Mouse (Mus musculus): ENCODE results near the gene Gja1. TPM values are rescaled to one million over a fixed set of nuclear protein-coding genes. Genes with fewer than 3 reads are reported as not detected.

The Gja1 gene
- 136 and 141 TPM in 2 replicates for polyA plus RNA-seq (2015; fragmentation: Nextera tagmentation; extraction: Ambion mirVana)

DNA sequence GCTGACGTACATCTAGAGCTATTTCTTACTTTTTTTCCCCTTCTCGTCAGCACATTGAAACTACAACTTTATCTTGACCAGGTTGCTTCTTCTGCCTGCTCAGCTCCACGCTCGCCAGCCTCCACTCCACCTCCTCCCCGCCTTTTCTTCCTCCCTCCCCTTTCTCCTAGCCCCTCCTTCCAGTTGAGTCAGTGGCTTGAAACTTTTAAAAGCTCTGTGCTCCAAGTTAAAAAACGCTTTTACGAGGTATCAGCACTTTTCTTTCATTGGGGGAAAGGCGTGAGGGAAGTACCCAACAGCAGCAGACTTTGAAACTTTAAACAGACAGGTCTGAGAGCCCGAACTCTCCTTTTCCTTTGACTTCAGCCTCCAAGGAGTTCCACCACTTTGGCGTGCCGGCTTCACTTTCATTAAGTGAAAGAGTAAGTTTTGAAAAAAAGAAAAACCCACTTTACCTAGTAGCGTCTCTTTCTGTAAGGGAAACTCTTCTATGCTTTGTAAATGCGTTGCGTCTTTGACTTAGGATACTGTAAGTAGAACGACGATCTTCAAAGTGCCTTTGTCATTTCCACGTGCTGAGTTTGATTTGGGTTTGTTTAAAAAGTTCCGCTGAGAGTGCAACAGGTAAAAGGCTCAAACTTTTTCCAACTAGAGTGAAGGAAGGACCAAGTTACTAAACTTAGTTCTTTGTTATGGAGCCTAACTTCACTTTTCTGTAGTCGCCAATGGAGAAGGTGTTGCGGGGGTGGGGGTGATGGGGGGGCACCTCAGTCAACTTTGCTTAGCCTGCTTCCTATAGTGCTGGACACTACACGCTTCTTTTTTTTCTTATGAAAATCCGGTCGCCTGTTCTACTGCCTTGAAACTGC is at the start of gene Gja1:
TSS of gene Gja1 (plus strand) at position 234 of the 869 bp plus-strand sequence.
- Histone ChIP-seq H3K9ac (ENCODE audit: low read length) (peak within 1 kb of the TSS; percentile 79), H3K36me3 (ENCODE audit: control insufficient read depth, insufficient read depth, low read length) (no peaks in the 10 kb centered on the region), H3K4me2 (replicated peaks; ENCODE audit: low read depth) (peak within 1 kb of the TSS; percentile 83), H3K4me1 (replicated peaks; ENCODE audit: control insufficient read depth, insufficient read depth) (no peaks in the 10 kb centered on the region), H3K27me3 (ENCODE audit: control insufficient read depth, insufficient read depth, low read length) (no peaks in the 10 kb centered on the region), H3K27ac (replicated peaks) (peak within 1 kb of the TSS; percentile 89), H3K4me3 (ENCODE audit: low read depth, low read length) (peak within 1 kb of the TSS; percentile 64), H3K9me3 (ENCODE audit: control insufficient read depth, low read length) (no peaks in the 10 kb centered on the region)
- under 1% methylated on average over 23 of the region's 23 CpGs for WGBS
- no peak for TF ChIP-seq CTCF (IDR thresholded peaks at IDR 0.05; ENCODE audit: low read depth)
- TF ChIP-seq EP300 (optimal IDR thresholded peaks at IDR 0.05) = no peak
- DNase-seq (ENCODE audit: low spot score) = peak; percentile 64
- peak; percentile 74 for ATAC-seq (ENCODE audit: low FRiP score, low TSS enrichment)

DNA sequence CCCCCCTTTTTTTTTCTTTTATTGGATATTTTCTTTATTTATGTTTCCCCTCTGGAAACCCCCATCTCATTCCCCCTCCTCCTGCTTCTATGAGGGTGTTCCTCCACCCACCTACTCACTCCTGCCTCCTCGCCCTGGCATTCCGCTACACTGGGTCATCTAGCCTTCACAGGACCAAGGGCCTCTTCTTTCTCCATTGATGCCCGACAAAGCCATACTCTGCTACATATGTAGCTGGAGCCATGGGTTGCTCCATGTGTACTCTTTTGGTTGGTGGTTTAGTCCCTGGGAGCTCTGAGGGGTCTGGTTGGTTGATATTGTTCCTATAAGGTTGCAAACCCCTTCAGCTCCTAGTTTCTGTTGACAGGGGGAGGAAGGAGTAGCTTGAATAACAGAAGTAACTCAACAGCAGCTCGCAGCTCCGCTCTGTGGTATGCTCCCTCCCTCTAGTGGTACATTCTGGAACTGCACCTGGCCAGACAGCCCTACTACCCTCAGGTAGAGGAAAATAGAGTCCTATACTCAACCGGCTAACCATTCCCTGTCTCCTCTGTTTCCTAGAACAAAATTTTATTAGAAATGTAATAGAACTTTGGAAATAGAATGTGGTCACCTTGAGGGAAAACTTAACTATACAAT is 38.2 kb upstream of the Gja1 start:
- Histone ChIP-seq H3K9ac (ENCODE audit: low read length) (no peak overlapping the region), H3K27ac (replicated peaks) (no peak overlapping the region), H3K4me1 (replicated peaks; ENCODE audit: control insufficient read depth, insufficient read depth) (no peaks in the 10 kb centered on the region), H3K9me3 (ENCODE audit: control insufficient read depth, low read length) (no peaks in the 10 kb centered on the region), H3K36me3 (ENCODE audit: control insufficient read depth, insufficient read depth, low read length) (no peaks in the 10 kb centered on the region), H3K4me2 (replicated peaks; ENCODE audit: low read depth) (no peak overlapping the region), H3K27me3 (ENCODE audit: control insufficient read depth, insufficient read depth, low read length) (no peaks in the 10 kb centered on the region), H3K4me3 (ENCODE audit: low read depth, low read length) (no peak overlapping the region)
- TF ChIP-seq CTCF (IDR thresholded peaks at IDR 0.05; ENCODE audit: low read depth) = peak; percentile 97
- TF ChIP-seq EP300 (optimal IDR thresholded peaks at IDR 0.05) = no peak
- WGBS = 46% methylated on average over 6 of the region's 6 CpGs
- ATAC-seq (ENCODE audit: low FRiP score, low TSS enrichment) = peak; percentile 81; the same call in 1 of the 2 replicates
- peak; percentile 81 for DNase-seq (ENCODE audit: low spot score)

DNA sequence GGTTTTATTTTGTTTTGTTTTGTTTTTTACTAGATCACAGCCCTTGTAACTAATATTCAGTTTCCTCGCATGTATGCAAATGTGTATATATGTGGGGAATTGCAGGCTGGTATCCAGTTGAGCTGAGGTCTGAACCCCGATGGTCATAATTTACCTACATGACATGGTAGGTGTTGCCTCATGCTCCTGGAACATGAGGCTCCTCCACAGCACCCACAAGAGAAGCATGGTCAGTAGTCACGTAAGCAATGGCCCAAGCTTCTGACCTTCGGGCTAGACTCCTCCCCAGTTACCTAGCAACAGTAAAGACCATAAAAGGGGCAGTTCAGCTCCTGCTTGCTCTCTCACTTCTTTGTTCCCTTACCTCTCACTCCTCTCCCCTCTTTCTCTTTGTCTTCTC is 16.7 kb upstream of the Gja1 start:
- 73% methylated on average over 4 of the region's 4 CpGs for WGBS
- H3K9me3 ChIP-seq (ENCODE audit: control insufficient read depth, low read length) = no peaks in the 10 kb centered on the region

DNA sequence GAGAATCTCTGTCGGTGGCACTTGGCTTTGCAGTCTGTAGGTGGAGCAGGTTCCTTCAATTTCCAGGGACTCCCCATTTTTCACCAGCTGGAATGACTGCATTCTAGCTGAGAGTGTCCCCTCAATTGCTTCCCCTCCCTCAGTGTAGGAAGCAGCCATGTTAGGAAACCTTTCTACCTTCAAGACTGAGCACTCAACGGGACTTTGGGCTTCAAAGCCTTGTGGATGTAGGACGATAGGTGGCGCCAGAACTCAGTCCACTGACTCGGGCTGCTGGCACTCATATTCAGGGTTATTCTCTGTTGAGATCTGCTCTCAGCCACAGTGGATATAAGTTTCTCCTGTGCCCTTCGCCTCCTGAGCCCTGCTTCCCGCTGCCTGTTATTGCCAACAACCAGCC is 8.1 kb upstream of the Gja1 start:
- peak; percentile 87 for TF ChIP-seq CTCF (IDR thresholded peaks at IDR 0.05; ENCODE audit: low read depth)
- no peak for TF ChIP-seq EP300 (optimal IDR thresholded peaks at IDR 0.05)
- no peaks in the 10 kb centered on the region for H3K36me3 ChIP-seq (ENCODE audit: control insufficient read depth, insufficient read depth, low read length)
- WGBS = 19% methylated on average over 7 of the region's 7 CpGs
- ATAC-seq (ENCODE audit: low FRiP score, low TSS enrichment) (no peak), DNase-seq (ENCODE audit: low spot score) (peak; percentile 77)
- H3K27me3 ChIP-seq (ENCODE audit: control insufficient read depth, insufficient read depth, low read length) = no peaks in the 10 kb centered on the region
- no peaks in the 10 kb centered on the region for H3K4me1 ChIP-seq (replicated peaks; ENCODE audit: control insufficient read depth, insufficient read depth)
- H3K4me3 ChIP-seq (ENCODE audit: low read depth, low read length) = no peak overlapping the region
- no peak overlapping the region for H3K9ac ChIP-seq (ENCODE audit: low read length)
- H3K27ac ChIP-seq (replicated peaks) = no peak overlapping the region
- H3K4me2 ChIP-seq (replicated peaks; ENCODE audit: low read depth) = no peak overlapping the region
- H3K9me3 ChIP-seq (ENCODE audit: control insufficient read depth, low read length) = no peaks in the 10 kb centered on the region

More for the DNA sequence above, 16.7 kb upstream of the Gja1 start:
- H3K9ac ChIP-seq (ENCODE audit: low read length) = no peak overlapping the region
- TF ChIP-seq CTCF (IDR thresholded peaks at IDR 0.05; ENCODE audit: low read depth) (no peak), EP300 (optimal IDR thresholded peaks at IDR 0.05) (no peak)
- H3K27me3 ChIP-seq (ENCODE audit: control insufficient read depth, insufficient read depth, low read length) = no peaks in the 10 kb centered on the region; the same call in 1 of the 2 replicates
- DNase-seq (ENCODE audit: low spot score) = no peak
- ATAC-seq (ENCODE audit: low FRiP score, low TSS enrichment) = no peak
- no peak overlapping the region for H3K4me2 ChIP-seq (replicated peaks; ENCODE audit: low read depth)
- H3K27ac ChIP-seq (replicated peaks) = no peak overlapping the region
- no peaks in the 10 kb centered on the region for H3K4me1 ChIP-seq (replicated peaks; ENCODE audit: control insufficient read depth, insufficient read depth)
- H3K36me3 ChIP-seq (ENCODE audit: control insufficient read depth, insufficient read depth, low read length) = no peaks in the 10 kb centered on the region
- H3K4me3 ChIP-seq (ENCODE audit: low read depth, low read length) = no peak overlapping the region

DNA sequence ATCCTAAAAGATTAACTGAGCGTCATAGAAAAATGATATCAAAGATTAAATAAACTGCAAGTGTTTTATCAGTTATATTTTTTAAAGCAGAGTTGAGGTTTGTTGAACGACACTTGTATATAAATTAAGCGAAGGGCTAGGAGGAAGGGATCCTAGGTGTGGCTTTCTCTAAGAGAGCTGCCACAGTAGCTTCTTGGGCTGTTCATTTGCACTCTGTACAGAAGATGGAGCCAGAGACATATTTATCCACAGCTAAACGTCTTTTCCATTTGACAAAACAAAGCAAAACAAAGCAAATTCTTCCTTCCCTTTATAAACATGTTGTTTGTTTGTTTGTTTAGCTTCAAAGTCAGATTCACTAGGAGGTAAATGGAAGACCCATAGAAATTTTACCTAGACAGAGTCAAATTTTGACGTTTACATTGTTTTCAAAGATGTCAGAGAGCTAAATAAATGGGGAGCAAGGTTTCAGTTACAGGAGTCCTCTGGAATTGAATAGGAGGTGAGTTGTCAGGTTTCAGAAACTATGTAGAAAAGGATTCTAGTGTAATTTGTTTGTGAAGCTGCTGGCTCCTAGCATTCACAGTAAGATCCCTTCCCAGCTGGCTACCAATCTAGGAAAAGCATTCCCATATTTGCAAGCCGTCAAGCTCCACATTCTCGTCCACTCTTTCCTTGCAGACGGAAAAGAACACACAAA is 4.0 kb upstream of the Gja1 start:
- no peak overlapping the region for H3K4me2 ChIP-seq (replicated peaks; ENCODE audit: low read depth)
- WGBS = 17% methylated on average over 8 of the region's 8 CpGs

More for the DNA sequence above, 4.0 kb upstream of the Gja1 start:
- TF ChIP-seq CTCF (IDR thresholded peaks at IDR 0.05; ENCODE audit: low read depth) = peak; percentile 86
- TF ChIP-seq EP300 (optimal IDR thresholded peaks at IDR 0.05) = no peak
- ATAC-seq (ENCODE audit: low FRiP score, low TSS enrichment) (no peak), DNase-seq (ENCODE audit: low spot score) (no peak)
- no peaks in the 10 kb centered on the region for H3K27me3 ChIP-seq (ENCODE audit: control insufficient read depth, insufficient read depth, low read length)
- no peak overlapping the region for H3K27ac ChIP-seq (replicated peaks)
- H3K9me3 ChIP-seq (ENCODE audit: control insufficient read depth, low read length) = no peaks in the 10 kb centered on the region
- H3K4me1 ChIP-seq (replicated peaks; ENCODE audit: control insufficient read depth, insufficient read depth) = no peaks in the 10 kb centered on the region
- no peak overlapping the region for H3K4me3 ChIP-seq (ENCODE audit: low read depth, low read length)
- H3K36me3 ChIP-seq (ENCODE audit: control insufficient read depth, insufficient read depth, low read length) = no peaks in the 10 kb centered on the region
- no peak overlapping the region for H3K9ac ChIP-seq (ENCODE audit: low read length)

All from stomach, postnatal 0 days (tissue).